Mouse (Mus musculus) cortical plate, adult 2 months (tissue): ENCODE results near the gene Gm15517.

Experiments used
- CTCF ChIP-seq: fragments of 200-500 bp; IDR thresholded peaks from 2 replicates; pipeline ENCODE4 v1.5.1; 2011; ENCODE audit warnings: mild to moderate bottlenecking, control low read depth, low read length; ENCODE audit not compliant: insufficient read depth; ENCODE audit errors: extremely low read depth
- POLR2A ChIP-seq: fragments of 200-500 bp; IDR thresholded peaks from 2 replicates; pipeline ENCODE4 v1.6.1; 2011; ENCODE audit warnings: mild to moderate bottlenecking, low read length, control low read depth; ENCODE audit not compliant: insufficient read depth; ENCODE audit errors: extremely low read depth

GRCm38 (mm10) chr7:44246055-44246983, 14.9 kb upstream of the Gm15517 start, which contains the start of the genes 1700028J19Rik and 2410002F23Rik:
- TF ChIP-seq CTCF = no peak
- TF ChIP-seq POLR2A = peak; percentile 95
